35 mouse cellular contexts compared by ENCODE assay signal in genomic region chr9:72923068-72923467, GRCm38 (mm10). TPM values are rescaled to one million over a fixed set of nuclear protein-coding genes. Genes with fewer than 3 reads are reported as not detected.
"Had no signal": no experiment of that assay in that cellular context is flagged by ENCODE, and none has a peak within 500 bp of the region (broad histone marks: within the 10 kb centered on the region; RNA-seq: fewer than 3 reads in every experiment).

No protein-coding gene starts in this region.

- H3K4me3 ChIP-seq: heart, adult 2 months; heart, embryonic 13.5 days; heart, embryonic 15.5 days; hindbrain, embryonic 10.5 days; hindbrain, embryonic 12.5 days; intestine, embryonic 15.5 days; layer of hippocampus, adult 2 months; left cerebral cortex, adult 2 months; limb, embryonic 10.5 days; limb, embryonic 12.5 days had no signal

- H3K27me3 ChIP-seq: hindbrain, embryonic 12.5 days; limb, embryonic 12.5 days had no signal

- ATAC-seq: forebrain, postnatal 0 days; hindbrain, embryonic 16.5 days; inflammation-experienced regulatory T-cells, adult 6 months; intestine, embryonic 15.5 days; intestine, postnatal 0 days had no signal

- H3K4me2 ChIP-seq: heart, embryonic 11.5 days; heart, embryonic 13.5 days; heart, embryonic 15.5 days; hindbrain, embryonic 12.5 days; hindbrain, embryonic 14.5 days; intestine, embryonic 15.5 days; limb, embryonic 12.5 days had no signal

- H3K36me3 ChIP-seq: heart, embryonic 13.5 days; heart, embryonic 15.5 days; hindbrain, embryonic 12.5 days; intestine, embryonic 15.5 days; limb, embryonic 10.5 days had no signal

- DNase-seq: forebrain, postnatal 0 days; gastrocnemius, postnatal 14 days; gastrocnemius, postnatal 36 days; heart, adult 2 months; heart, postnatal 14 days; heart, postnatal 4 days; kidney, adult 18-20 months; kidney, adult 8-10 months; kidney, postnatal 10 days; kidney, postnatal 25 days; kidney, postnatal 4 days; liver had no signal

- H3K9me3 ChIP-seq: heart, embryonic 13.5 days; heart, embryonic 15.5 days; hindbrain, embryonic 10.5 days; hindbrain, embryonic 12.5 days; intestine, embryonic 15.5 days; limb, embryonic 10.5 days; limb, embryonic 12.5 days had no signal

- H3K9ac ChIP-seq: forebrain, postnatal 0 days; heart, embryonic 13.5 days; heart, embryonic 15.5 days; hindbrain, embryonic 12.5 days; hindbrain, embryonic 14.5 days; intestine, embryonic 15.5 days; limb, embryonic 12.5 days had no signal

- H3K27ac ChIP-seq: heart, adult 2 months; heart, embryonic 13.5 days; heart, embryonic 15.5 days; hindbrain, embryonic 10.5 days; hindbrain, embryonic 12.5 days; hindbrain, embryonic 14.5 days; intestine, embryonic 15.5 days; layer of hippocampus, adult 2 months; left cerebral cortex, adult 2 months; limb, embryonic 10.5 days; limb, embryonic 12.5 days had no signal

RNA-seq across cellular contexts. Expression of gene Pygo1, which starts 2.4 kb away (rescaled TPM):
- polyA plus RNA-seq: inflammation-experienced regulatory T-cells, adult 6 months had no signal

RNA-seq across cellular contexts. Expression of gene Gm44503, which starts 35.6 kb away (rescaled TPM):
- total RNA-seq: gastrocnemius, adult 18-20 months; gastrocnemius, adult 8-10 months; gastrocnemius, postnatal 14 days; heart, postnatal 4 days; layer of hippocampus, adult 2 months; layer of hippocampus, postnatal 10 days; left cerebral cortex, adult 2 months; left cerebral cortex, postnatal 36 days had no signal
- polyA plus RNA-seq: forebrain, postnatal 0 days; gonadal fat pad, adult 2 months; heart, adult 2 months; heart, embryonic 11.5 days; heart, embryonic 13.5 days; heart, embryonic 15.5 days; heart, postnatal 0 days; hindbrain, embryonic 10.5 days; hindbrain, embryonic 12.5 days; hindbrain, embryonic 16.5 days; inflammation-experienced regulatory T-cells, adult 6 months; intestine, embryonic 15.5 days; intestine, postnatal 0 days; kidney, embryonic 14.5 days; kidney, embryonic 16.5 days; limb, embryonic 10.5 days; limb, embryonic 12.5 days; limb, embryonic 14.5 days had no signal
